Mouse (Mus musculus) liver, embryonic 14.5 days (tissue): ENCODE measurements around the gene Jup.

Experiments
- CTCF ChIP-seq: IDR thresholded peaks from 2 replicates; pipeline ENCODE4 v1.5.1; 2016; ENCODE audit warnings: antibody characterized with exemption, low read depth, control low read depth
- EP300 ChIP-seq: IDR thresholded peaks from 2 replicates; pipeline ENCODE4 v1.6.1; 2016; ENCODE audit warnings: antibody characterized with exemption, low read depth

GRCm38 (mm10) chr11:100355972-100356818 lies 41.4 kb downstream of the Jup start, which contains the start of gene Hap1:
- TF ChIP-seq CTCF = no peak
- TF ChIP-seq EP300 = no peak
